Mouse (Mus musculus) embryonic facial prominence, embryonic 12.5 days (tissue): ENCODE results near the gene Lce1m. TPM values are rescaled to one million over a fixed set of nuclear protein-coding genes. Genes with fewer than 3 reads are reported as not detected.
"Not testable (repeated sequence)": the region's sequence is repeated elsewhere in the genome, so short reads cannot be mapped to it uniquely, and the experiment has no call there.

Experiments used
- ATAC-seq: fragments of 200-750 bp; cut with Nextera tagmentation; 2 replicates; pipeline ENCODE4 v1.8.0; 2017; ENCODE audit not compliant: insufficient number of reproducible peaks, insufficient read depth, low FRiP score, low TSS enrichment
- H3K27ac ChIP-seq: fragments of 300-500 bp; sonication (generic); 2 replicates; pipeline ENCODE4 v1.5.1; 2016; ENCODE audit warnings: mild to moderate bottlenecking
- H3K27me3 ChIP-seq: fragments of 300-500 bp; sonication (generic); 2 replicates; pipeline ENCODE4 v1.6.1; 2016; ENCODE audit warnings: mild to moderate bottlenecking, moderate library complexity
- H3K36me3 ChIP-seq: fragments of 300-500 bp; sonication (generic); 2 replicates; pipeline ENCODE4 v1.6.1; 2016; ENCODE audit warnings: mild to moderate bottlenecking
- H3K4me1 ChIP-seq: fragments of 300-500 bp; sonication (generic); 2 replicates; pipeline ENCODE4 v1.6.1; 2016
- H3K4me2 ChIP-seq: fragments of 300-500 bp; sonication (generic); replicated peaks from 2 replicates; pipeline ENCODE4 v1.6.1; 2016; ENCODE audit warnings: mild to moderate bottlenecking, moderate library complexity
- H3K4me3 ChIP-seq: fragments of 300-500 bp; sonication (generic); 2 replicates; pipeline ENCODE4 v1.5.1; 2016; ENCODE audit warnings: mild to moderate bottlenecking
- H3K9ac ChIP-seq: fragments of 300-500 bp; sonication (generic); 2 replicates; pipeline ENCODE4 v1.6.1; 2016; ENCODE audit warnings: mild to moderate bottlenecking, moderate library complexity
- H3K9me3 ChIP-seq: fragments of 300-500 bp; sonication (generic); 2 replicates; pipeline ENCODE4 v1.6.1; 2016; ENCODE audit warnings: mild to moderate bottlenecking, moderate library complexity
- WGBS: fragments of 180-500 bp; shearing (Covaris S2); methylation state at CpG from one replicate; pipeline ENCODE4 v1.1.7; 2016; 5-methylcytosine and 5-hydroxymethylcytosine counted together
- polyA plus RNA-seq: library from polyadenylated mRNA; unstranded; fragments of >200 nt; fragmentation: Nextera tagmentation; extraction: Ambion mirVana; gene quantifications from 2 replicates; pipeline ENCODE4 v1.2.1, GENCODE M21; 2016

The Lce1m gene
- polyA plus RNA-seq = not detected in 2 replicates

GRCm38 (mm10) chr3:93018960-93019359, at the start of gene Lce1m:
Gene Lce1m, minus strand, starts transcription at chr3:93019060.
- no peak within 1 kb of the TSS for H3K4me2 ChIP-seq
- H3K27me3 ChIP-seq = 0 out of 2 replicates have a peak, but pooled peaks cover 6% of the 10 kb centered on the region
- WGBS = 95% methylated on average over 2 of the region's 2 CpGs
- H3K4me3 ChIP-seq = no peak within 1 kb of the TSS
- no peak within 1 kb of the TSS for H3K9ac ChIP-seq
- no peaks in the 10 kb centered on the region for H3K36me3 ChIP-seq
- no peaks in the 10 kb centered on the region for H3K9me3 ChIP-seq
- H3K27ac ChIP-seq = no peak within 1 kb of the TSS
- no peaks in the 10 kb centered on the region for H3K4me1 ChIP-seq
- no peak for ATAC-seq

GRCm38 (mm10) chr3:93068523-93068922, 49.7 kb upstream of the Lce1m start, which contains the start of gene Gm4858:
Gene Gm4858, plus strand, starts transcription at chr3:93068823.
- not testable (repeated sequence) for H3K4me1 ChIP-seq, H3K4me2 ChIP-seq, ATAC-seq, H3K9me3 ChIP-seq, H3K4me3 ChIP-seq, H3K27ac ChIP-seq, H3K27me3 ChIP-seq, H3K9ac ChIP-seq, H3K36me3 ChIP-seq

DNA sequence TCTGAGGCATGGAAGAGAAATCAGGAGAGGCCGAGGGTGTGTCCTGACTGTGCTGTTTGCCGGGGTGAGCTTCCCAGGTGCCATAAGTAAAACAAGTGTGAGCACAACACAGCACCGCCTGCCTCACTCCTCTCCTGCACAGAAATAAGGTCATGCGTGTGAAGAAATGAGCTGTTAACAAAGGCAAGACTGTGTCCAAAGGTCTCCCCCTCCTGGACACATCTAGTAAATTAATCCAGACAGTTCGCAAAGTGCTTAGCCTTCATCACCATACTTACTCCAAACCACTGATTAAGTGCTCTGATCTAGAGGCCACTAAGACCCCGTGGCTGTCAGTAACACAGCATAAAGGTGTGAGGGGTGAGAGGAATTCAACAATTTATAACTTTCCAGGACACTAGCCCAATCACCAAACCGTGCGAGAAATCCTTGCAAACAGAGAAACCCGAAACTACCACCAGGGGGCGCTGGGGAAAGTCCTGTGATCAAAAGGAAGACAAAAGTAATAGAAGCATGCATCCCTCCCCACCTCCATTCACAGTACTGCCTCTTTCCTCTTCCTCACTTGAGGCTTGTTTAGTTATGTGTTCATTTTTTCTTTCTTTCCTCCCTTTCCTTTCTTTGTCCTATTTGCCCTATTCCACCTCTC, 34.1 kb upstream of the Lce1m start:
- no peak overlapping the region for H3K27ac ChIP-seq
- no peaks in the 10 kb centered on the region for H3K4me1 ChIP-seq
- no peak overlapping the region for H3K9ac ChIP-seq
- H3K36me3 ChIP-seq = no peaks in the 10 kb centered on the region
- H3K4me3 ChIP-seq = no peak overlapping the region
- no peak overlapping the region for H3K4me2 ChIP-seq
- ATAC-seq = no peak
- 53% methylated on average over 10 of the region's 10 CpGs for WGBS
- H3K9me3 ChIP-seq = no peaks in the 10 kb centered on the region
- H3K27me3 ChIP-seq = no peaks in the 10 kb centered on the region

DNA sequence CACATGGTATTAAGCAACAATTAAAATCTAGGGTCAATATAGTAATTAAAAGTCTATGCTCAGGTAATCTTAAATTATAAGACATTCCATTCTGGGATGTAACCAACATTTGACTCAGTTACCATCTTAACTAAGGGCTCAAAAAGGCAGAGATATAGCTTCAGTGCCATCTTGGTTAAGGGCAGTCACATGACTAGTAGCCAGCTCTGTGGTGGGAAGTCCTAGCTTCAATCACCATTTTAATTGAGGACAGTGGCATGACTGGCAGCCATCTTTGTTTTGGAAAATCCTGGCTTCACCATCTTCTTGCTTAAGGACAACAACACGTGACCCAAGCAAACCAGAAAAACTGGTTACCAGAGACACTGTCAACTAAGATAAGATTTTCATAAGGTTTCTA, 31.3 kb upstream of the Lce1m start:
- Histone ChIP-seq H3K4me2 (no peak overlapping the region), H3K4me1 (no peaks in the 10 kb centered on the region), H3K4me3 (no peak overlapping the region), H3K27me3 (no peaks in the 10 kb centered on the region), H3K9me3 (no peaks in the 10 kb centered on the region), H3K9ac (no peak overlapping the region), H3K36me3 (no peaks in the 10 kb centered on the region), H3K27ac (no peak overlapping the region)
- 83% methylated on average over 1 of the region's 1 CpGs for WGBS
- no peak for ATAC-seq

- Histone ChIP-seq H3K4me2 (no peak overlapping the region), H3K27ac (no peak overlapping the region), H3K9me3 (no peaks in the 10 kb centered on the region), H3K27me3 (no peaks in the 10 kb centered on the region), H3K4me1 (no peaks in the 10 kb centered on the region), H3K9ac (no peak overlapping the region), H3K4me3 (no peak overlapping the region), H3K36me3 (no peaks in the 10 kb centered on the region)
- 65% methylated on average over 5 of the region's 5 CpGs for WGBS
- no peak for ATAC-seq
These were observed 12.6 kb upstream of the Lce1m start for GRCm38 (mm10) chr3:93031450-93031849.

GRCm38 (mm10) chr3:93025486-93025885, 6.6 kb upstream of the Lce1m start:
- no peaks in the 10 kb centered on the region for H3K9me3 ChIP-seq
- no peak overlapping the region for H3K4me2 ChIP-seq
- H3K36me3 ChIP-seq = no peaks in the 10 kb centered on the region
- ATAC-seq = no peak
- no peak overlapping the region for H3K9ac ChIP-seq
- H3K4me1 ChIP-seq = no peaks in the 10 kb centered on the region
- H3K4me3 ChIP-seq = no peak overlapping the region
- H3K27me3 ChIP-seq = no peaks in the 10 kb centered on the region
- H3K27ac ChIP-seq = no peak overlapping the region
- 72% methylated on average over 2 of the region's 2 CpGs for WGBS

DNA sequence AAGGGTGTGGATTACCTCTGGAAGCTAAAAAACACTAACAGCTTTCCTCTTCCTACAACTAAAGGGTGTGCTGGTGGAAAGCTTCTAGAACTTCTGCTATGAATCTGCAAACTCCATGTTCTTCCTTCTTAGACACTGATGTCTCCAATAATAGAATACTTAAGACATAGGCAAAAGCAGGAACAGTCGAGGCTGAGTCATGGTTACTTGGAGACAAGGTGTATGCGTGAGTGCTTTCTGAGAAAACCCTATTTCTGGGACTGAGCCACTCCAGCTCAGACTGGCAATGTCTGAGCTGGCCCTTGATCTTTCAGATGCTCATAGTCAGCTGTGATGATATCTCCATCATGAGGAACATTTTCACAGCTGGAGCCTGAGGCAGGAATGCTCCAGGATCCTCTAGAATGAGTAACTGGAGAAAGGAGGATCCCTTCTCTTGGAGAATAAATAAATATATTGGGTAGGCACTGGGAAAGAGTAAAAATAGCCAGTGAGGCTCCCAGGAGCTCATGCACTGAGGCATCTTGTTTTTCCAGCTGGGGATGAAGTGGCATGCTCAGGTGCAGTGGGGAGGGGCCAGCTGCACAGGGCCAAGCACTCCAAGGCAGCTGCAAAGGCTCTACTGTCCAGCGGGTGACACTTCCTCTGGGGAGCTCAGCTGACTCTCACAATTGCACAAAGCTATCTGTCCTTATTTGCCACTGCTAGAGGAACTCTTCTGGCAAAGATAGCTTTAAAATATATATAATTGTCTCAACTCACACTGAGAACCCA, 4.7 kb upstream of the Lce1m start:
- H3K27me3 ChIP-seq = no peaks in the 10 kb centered on the region
- H3K9me3 ChIP-seq = no peaks in the 10 kb centered on the region
- no peak overlapping the region for H3K9ac ChIP-seq
- H3K27ac ChIP-seq = no peak overlapping the region
- no peaks in the 10 kb centered on the region for H3K4me1 ChIP-seq
- H3K4me3 ChIP-seq = no peak overlapping the region
- ATAC-seq = no peak
- H3K4me2 ChIP-seq = no peak overlapping the region
- no peaks in the 10 kb centered on the region for H3K36me3 ChIP-seq
- WGBS = 83% methylated on average over 3 of the region's 3 CpGs

GRCm38 (mm10) chr3:93021171-93021570, 2.3 kb upstream of the Lce1m start:
- H3K36me3 ChIP-seq = no peaks in the 10 kb centered on the region
- no peak overlapping the region for H3K4me3 ChIP-seq
- H3K27me3 ChIP-seq = 0 out of 2 replicates have a peak, but pooled peaks cover 6% of the 10 kb centered on the region
- H3K27ac ChIP-seq = no peak overlapping the region
- no peaks in the 10 kb centered on the region for H3K4me1 ChIP-seq
- no peak overlapping the region for H3K4me2 ChIP-seq
- no peak for ATAC-seq
- no peak overlapping the region for H3K9ac ChIP-seq
- H3K9me3 ChIP-seq = no peaks in the 10 kb centered on the region
- 85% methylated on average over 1 of the region's 1 CpGs for WGBS

- ATAC-seq = no peak
- H3K27ac ChIP-seq = 0 out of 2 replicates have a peak within 1 kb of the TSS, but pooled peaks have one; percentile 25
- H3K9ac ChIP-seq = peak within 1 kb of the TSS; percentile 40
- H3K4me3 ChIP-seq = peak within 1 kb of the TSS; percentile 45
- H3K36me3 ChIP-seq = no peaks in the 10 kb centered on the region
- 0 out of 2 replicates have a peak, but pooled peaks cover 6% of the 10 kb centered on the region for H3K27me3 ChIP-seq
- peak within 1 kb of the TSS; percentile 68 for H3K4me2 ChIP-seq
- no peaks in the 10 kb centered on the region for H3K9me3 ChIP-seq
- WGBS = 64% methylated on average over 4 of the region's 4 CpGs
- H3K4me1 ChIP-seq = no peaks in the 10 kb centered on the region
These were observed 3.3 kb downstream of the Lce1m start, which contains the start of gene Crct1 for GRCm38 (mm10) chr3:93015460-93016104. Gene Crct1, minus strand, starts transcription at chr3:93015687.

DNA sequence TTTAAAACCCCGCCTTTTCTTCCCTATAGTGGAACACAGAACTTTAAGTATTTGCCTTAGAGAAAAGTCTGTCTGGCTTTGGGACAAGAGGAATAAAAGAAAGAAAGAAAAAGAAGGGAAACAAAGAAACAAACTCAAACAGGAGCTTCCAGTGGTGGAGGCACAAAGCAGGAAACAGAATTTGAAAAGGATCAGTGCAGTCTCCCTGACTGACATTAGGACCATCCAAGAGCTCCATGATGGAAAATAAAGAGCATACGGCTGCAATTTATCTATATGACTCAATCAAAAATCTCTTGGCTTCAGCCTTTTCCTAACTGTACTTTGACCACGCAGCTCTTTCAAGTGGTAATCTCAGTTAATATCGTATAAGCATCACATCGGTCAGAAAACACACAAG, 4.0 kb downstream of the Lce1m start:
- Histone ChIP-seq H3K9me3 (no peaks in the 10 kb centered on the region), H3K4me2 (peak overlapping the region; percentile 68), H3K9ac (peak overlapping the region; percentile 40), H3K36me3 (no peaks in the 10 kb centered on the region), H3K4me1 (no peaks in the 10 kb centered on the region), H3K27ac (no peak overlapping the region), H3K4me3 (peak overlapping the region; percentile 45), H3K27me3 (0 out of 2 replicates have a peak, but pooled peaks cover 6% of the 10 kb centered on the region)
- 25% methylated on average over 5 of the region's 5 CpGs for WGBS
- no peak for ATAC-seq

- no peaks in the 10 kb centered on the region for H3K4me1 ChIP-seq
- H3K9me3 ChIP-seq = no peaks in the 10 kb centered on the region
- H3K27ac ChIP-seq = peak overlapping the region; percentile 25; the same call in 1 of the 2 replicates
- under 1% methylated on average over 24 of the region's 24 CpGs for WGBS
- peak overlapping the region; percentile 68 for H3K4me2 ChIP-seq
- H3K36me3 ChIP-seq = no peaks in the 10 kb centered on the region
- H3K4me3 ChIP-seq = peak overlapping the region; percentile 45
- H3K27me3 ChIP-seq = 0 out of 2 replicates have a peak, but pooled peaks cover 6% of the 10 kb centered on the region
- peak overlapping the region; percentile 40 for H3K9ac ChIP-seq
- peak; percentile 78 for ATAC-seq
These were observed 4.5 kb downstream of the Lce1m start for GRCm38 (mm10) chr3:93014378-93014801.
